Mouse (Mus musculus): ENCODE measurements around the gene Zhx3.

Zhx3 gene

GRCm38 (mm10) chr2:160764386-160764785 lies 108.4 kb downstream of the Zhx3 start:
- DNase-seq (ENCODE audit: extremely low read depth, low read depth, low spot score), result no peak

GRCm38 (mm10) chr2:160763816-160764215 lies 109.0 kb downstream of the Zhx3 start:
- DNase-seq (ENCODE audit: extremely low read depth, low read depth, low spot score), result no peak

GRCm38 (mm10) chr2:160760433-160761184 lies 112.2 kb downstream of the Zhx3 start:
- no peak for DNase-seq (ENCODE audit: extremely low read depth, low read depth, low spot score)

- no peak for DNase-seq (ENCODE audit: extremely low read depth, low read depth, low spot score)
Observed at GRCm38 (mm10) chr2:160756583-160757203, 116.1 kb downstream of the Zhx3 start.

GRCm38 (mm10) chr2:160747075-160747474 lies 125.7 kb downstream of the Zhx3 start:
- DNase-seq (ENCODE audit: extremely low read depth, low read depth, low spot score), result peak; percentile 85

- no peak for DNase-seq (ENCODE audit: extremely low read depth, low read depth, low spot score)
Observed at GRCm38 (mm10) chr2:160746637-160747036, 126.2 kb downstream of the Zhx3 start.

GRCm38 (mm10) chr2:160745497-160745896 lies 127.3 kb downstream of the Zhx3 start:
- no peak for DNase-seq (ENCODE audit: extremely low read depth, low read depth, low spot score)

- no peak for DNase-seq (ENCODE audit: extremely low read depth, low read depth, low spot score)
Observed at GRCm38 (mm10) chr2:160744823-160745210, 128.0 kb downstream of the Zhx3 start.

- no peak for DNase-seq (ENCODE audit: extremely low read depth, low read depth, low spot score)
Observed at GRCm38 (mm10) chr2:160744040-160744822, 128.6 kb downstream of the Zhx3 start.

GRCm38 (mm10) chr2:160742161-160742609 lies 130.6 kb downstream of the Zhx3 start:
- no peak for DNase-seq (ENCODE audit: extremely low read depth, low read depth, low spot score)

GRCm38 (mm10) chr2:160741580-160741979 lies 131.2 kb downstream of the Zhx3 start:
- DNase-seq (ENCODE audit: extremely low read depth, low read depth, low spot score), result no peak

GRCm38 (mm10) chr2:160740521-160741156 lies 132.2 kb downstream of the Zhx3 start:
- DNase-seq (ENCODE audit: extremely low read depth, low read depth, low spot score), result no peak

- DNase-seq (ENCODE audit: extremely low read depth, low read depth, low spot score), result no peak
Observed at GRCm38 (mm10) chr2:160739647-160740356, 133.0 kb downstream of the Zhx3 start.

- no peak for DNase-seq (ENCODE audit: extremely low read depth, low read depth, low spot score)
Observed at GRCm38 (mm10) chr2:160738354-160738753, 134.4 kb downstream of the Zhx3 start.

- DNase-seq (ENCODE audit: extremely low read depth, low read depth, low spot score), result no peak
Observed at GRCm38 (mm10) chr2:160736466-160736865, 136.3 kb downstream of the Zhx3 start.

- no peak for DNase-seq (ENCODE audit: extremely low read depth, low read depth, low spot score)
Observed at GRCm38 (mm10) chr2:160735706-160736310, 137.0 kb downstream of the Zhx3 start.

- no peak for DNase-seq (ENCODE audit: extremely low read depth, low read depth, low spot score)
Observed at GRCm38 (mm10) chr2:160734331-160734730, 138.5 kb downstream of the Zhx3 start.

- no peak for DNase-seq (ENCODE audit: extremely low read depth, low read depth, low spot score)
Observed at GRCm38 (mm10) chr2:160733131-160733531, 139.7 kb downstream of the Zhx3 start.

- DNase-seq (ENCODE audit: extremely low read depth, low read depth, low spot score), result no peak
Observed at GRCm38 (mm10) chr2:160732420-160732995, 140.3 kb downstream of the Zhx3 start.

GRCm38 (mm10) chr2:160731839-160732261 lies 140.9 kb downstream of the Zhx3 start:
- no peak for DNase-seq (ENCODE audit: extremely low read depth, low read depth, low spot score)

All from fat pad, adult 2 months (tissue).